Mouse (Mus musculus) layer of hippocampus, postnatal 10 days (tissue): ENCODE results near the gene Olfr332. TPM values are rescaled to one million over a fixed set of nuclear protein-coding genes. Genes with fewer than 3 reads are reported as not detected.
A peak's percentile ranks its signal among the peaks of the same experiment; 100 is the strongest.
"Not testable (repeated sequence)": the region's sequence is repeated elsewhere in the genome, so short reads cannot be mapped to it uniquely, and the experiment has no call there.

Experiments used
- DNase-seq, 2 experiments: peaks; one replicate each; pipeline ENCODE4 v3.0.0; 2021; ENCODE audit warnings: low spot score in 2 of 2
- long read RNA-seq: library from polyadenylated mRNA; stranded (forward); transcript quantifications from one replicate; pipeline ENCODE4 v2.0.0, GENCODE M21; 2023
- total RNA-seq, 2 experiments: library from RNA; stranded (reverse); gene quantifications; 2 replicates each; pipeline ENCODE4 v1.2.3; 2021

Olfr332 gene
- not detected for total RNA-seq
- long read RNA-seq = 0 reads

DNA sequence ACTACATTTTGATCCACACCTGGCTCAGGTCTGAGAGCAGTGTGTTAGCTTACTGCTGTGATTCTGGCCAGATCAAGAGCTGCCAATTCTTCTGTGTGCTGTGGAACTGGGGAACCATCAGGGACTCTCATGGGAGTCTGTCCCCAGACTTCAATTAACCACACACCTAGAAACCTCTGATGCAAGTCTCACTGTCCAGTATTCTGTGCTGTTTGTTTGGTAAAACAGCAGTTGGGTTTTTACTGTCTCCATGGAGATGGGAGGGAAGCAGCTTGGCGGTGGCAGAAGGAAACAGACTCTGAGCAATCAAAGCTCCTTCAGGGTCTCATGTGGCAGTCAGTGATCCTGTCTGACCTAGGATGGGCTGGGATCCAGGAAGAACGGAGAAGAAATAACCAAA lies at the start of gene Olfr332:
Olfr332 (minus strand) TSS at position 101 of the 400 bp plus-strand sequence.
- no peak for DNase-seq

DNA sequence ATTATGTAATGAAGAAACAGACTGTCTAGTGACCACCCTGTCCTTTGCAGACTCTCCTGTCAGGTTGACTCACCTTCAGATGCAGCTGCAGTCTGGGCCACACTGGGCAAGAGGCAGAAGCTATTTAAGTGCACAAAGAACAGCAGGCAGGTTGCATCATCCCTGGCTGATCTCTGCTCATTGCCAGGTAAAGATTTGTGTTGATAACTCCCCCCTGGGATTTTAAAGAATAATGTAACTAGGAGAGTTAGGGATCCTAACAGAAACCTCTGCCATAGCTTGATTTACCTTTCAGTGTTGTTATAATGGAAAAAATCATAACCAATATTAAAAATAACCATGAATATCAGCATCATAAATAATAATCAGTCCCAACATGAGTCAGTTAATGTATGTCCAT lies 42.4 kb upstream of the Olfr332 start, which contains the start of gene Olfr330:
Olfr330 (minus strand) TSS at position 101 of the 400 bp plus-strand sequence.
- not testable (repeated sequence) for DNase-seq

DNA sequence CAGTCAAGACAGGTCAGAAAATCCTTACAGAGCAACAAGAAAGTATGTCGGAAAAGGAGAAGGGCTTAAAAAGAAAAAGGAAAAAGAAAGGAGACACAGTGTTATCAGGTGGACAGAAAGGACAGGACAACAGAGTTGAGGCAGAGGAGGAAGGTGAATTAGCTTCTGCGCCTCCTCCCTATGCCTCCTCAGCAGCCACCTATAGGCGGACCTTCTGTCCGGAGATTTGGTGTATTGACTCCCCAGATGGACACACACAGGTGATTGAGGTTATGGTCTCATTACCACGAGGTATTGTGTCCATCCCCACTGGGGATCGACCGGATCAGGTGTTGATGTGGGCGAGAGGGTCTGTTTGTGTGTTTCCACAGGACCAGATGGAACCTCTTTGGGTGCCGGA lies 27.4 kb upstream of the Olfr332 start:
- peak; percentile 10 to 17 for DNase-seq

DNA sequence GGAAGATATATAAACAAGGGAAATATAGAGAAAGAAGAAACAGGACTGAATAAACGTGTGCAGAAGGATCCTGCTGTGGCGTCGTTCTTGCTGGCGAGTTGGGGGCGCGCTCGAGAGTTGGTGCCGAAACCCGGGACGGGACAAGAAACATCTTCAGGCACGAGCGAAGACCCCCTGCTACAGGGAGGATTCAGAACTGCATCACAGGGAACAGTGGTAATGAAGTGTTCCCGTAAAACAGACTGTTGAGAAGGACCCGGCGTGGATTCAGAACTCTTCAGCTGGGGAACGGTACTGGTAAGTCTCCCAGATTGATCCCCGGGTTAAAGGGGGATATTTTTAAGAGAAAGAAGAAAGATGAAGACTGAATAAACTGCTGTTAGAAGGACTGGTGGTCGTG lies 26.6 kb upstream of the Olfr332 start:
- peak; percentile 63 to 74 for DNase-seq

DNA sequence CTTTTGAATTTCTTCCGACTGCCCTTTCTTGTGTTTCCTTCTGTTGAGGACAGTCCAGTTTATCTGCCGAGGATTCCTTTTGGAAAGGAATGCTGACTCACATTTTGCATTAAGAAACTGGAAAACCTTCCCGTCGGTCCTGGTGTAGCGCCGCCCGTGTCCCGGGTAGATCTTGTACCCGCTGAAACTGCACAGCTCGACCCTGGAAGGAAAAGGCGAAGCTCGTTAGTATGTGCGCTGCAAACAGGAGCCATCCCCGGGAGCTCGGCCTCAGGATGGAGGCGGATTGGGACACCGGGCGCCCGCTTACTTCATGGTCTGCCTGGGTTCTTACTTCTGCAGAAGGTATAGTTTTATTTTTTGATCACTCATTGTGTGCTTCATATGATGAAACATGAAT lies 16.7 kb upstream of the Olfr332 start:
- DNase-seq = not testable (repeated sequence)

DNA sequence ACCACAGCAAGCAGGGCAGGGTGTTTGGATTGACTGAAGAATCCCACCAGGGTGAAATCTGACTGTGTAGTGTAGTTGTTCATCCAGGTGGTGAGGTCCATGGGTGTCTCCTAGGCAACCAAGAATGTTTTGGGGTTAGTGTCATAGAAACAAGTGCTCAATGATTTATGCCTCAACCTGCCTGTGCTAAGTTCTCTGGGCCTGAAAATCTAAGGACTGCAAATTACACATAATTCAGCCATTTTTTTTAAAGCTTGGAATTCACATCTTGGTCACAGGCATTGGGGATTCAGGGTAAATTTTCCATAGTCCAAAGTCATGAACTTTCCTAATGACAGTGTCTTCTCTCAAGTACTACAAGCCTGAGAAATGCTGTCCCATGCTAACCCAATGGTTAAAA lies 10.1 kb upstream of the Olfr332 start, which contains the start of gene Olfr331:
Olfr331 (minus strand) TSS at position 101 of the 400 bp plus-strand sequence.
- DNase-seq = not testable (repeated sequence)

DNA sequence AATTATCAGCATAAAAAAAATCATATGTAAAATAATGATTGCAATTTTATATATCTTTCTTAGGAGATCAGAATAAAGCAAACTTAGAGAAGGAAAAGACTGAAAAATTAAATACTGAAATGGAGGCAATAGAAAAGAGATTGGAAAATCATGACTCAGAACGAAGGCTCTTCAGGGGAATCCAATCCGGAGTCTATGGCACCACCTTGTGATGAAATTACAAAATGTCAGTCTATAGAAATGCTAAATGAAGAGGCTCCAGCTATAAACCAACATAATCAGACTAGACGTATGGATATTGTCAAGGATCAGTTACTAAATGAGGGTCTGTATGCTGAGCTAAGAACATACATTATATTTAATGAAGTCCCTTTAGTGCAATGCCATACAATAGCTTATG lies 6.9 kb upstream of the Olfr332 start:
- DNase-seq = no peak

DNA sequence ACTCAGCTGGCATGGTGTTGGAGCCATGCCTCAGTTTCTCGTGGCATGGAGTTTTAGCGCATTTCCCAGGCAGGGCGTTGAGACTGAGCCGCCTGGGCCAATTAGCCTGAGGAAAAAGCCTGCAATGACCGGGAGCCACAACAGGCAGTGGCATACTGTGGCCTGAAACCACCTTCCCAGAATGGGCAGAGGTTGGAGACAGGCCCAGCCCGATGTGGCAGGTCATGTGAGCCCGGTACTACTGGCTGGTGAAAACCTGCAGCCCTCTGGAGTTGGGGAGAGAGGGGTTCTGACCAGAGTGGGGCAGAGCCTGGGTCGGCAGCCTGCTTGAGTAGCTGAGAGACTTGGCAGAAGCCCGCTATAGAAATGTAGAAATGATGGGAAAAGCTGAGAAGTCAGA lies 6.4 kb upstream of the Olfr332 start:
- no peak for DNase-seq

DNA sequence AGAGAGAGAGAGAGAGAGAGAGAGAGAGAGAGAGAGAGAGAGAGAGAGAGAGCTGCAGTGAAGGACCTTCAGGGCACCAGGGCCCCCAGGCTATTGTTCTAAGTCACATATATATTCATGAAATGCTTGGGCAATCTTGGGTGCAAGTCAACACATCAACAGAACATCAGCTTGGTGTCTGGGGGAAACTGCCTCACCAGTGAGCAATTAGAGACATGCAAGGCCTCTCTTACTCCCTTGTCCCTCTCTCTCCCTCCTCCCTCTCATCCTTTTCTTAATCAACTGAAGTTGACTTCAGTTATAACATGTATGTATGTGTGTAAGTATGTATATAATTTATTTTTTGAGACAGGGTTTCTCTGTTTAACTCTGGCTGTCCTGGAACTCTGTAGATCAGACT lies 30.2 kb downstream of the Olfr332 start, which contains the start of gene Olfr30:
Olfr30 (minus strand) TSS at position 101 of the 400 bp plus-strand sequence.
- no peak for DNase-seq

DNA sequence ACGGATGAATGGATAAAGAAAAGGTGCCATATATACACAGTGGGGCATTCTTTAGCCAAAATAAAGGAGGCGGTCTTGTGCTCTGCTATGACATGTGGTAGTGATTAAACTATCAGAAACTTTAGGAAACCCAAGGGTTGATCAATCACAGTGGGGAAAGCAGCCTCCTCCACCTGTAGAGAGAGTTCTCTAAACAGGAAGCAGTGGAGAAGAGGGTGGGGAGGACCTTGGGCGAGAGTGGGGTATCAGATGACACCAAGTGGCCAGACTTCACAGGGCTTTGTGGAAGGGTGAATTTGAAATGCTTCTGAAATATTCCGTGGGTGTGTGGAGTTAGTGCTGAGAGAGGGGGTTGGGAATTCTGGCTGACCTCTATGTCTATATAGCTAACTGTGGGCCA lies 38.8 kb downstream of the Olfr332 start:
- DNase-seq = no peak

DNA sequence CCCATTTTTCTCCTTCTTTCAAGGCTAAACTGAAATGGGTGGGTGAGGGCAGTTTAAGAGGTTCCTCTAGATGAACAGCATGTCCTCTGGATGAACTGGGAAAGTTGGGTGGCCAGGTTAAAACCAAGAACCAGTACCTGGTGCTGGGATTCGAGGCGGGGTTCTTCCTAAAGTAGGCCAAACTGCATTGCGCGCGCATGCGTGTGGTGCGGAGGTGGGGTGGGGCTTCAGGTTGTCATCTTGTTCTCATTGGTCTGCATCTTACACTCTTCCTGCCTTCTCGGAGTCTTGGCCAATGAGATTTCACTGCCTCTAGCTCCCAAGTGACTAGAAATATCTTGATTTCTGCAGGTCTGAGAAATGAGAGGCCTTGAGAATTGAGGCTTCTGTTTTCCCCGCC lies 39.6 kb downstream of the Olfr332 start, which contains the start of gene Lypd9:
Lypd9 (minus strand) TSS at position 165 of the 400 bp plus-strand sequence.
- DNase-seq = no peak

Other genes with a start within 250 kb of the Olfr332 start
- gene 4930438A08Rik, start 217.8 kb downstream of the Olfr332 start, total RNA-seq = not detected
- 10 to 100 TPM; 17.7 to 23.5 TPM for gene Zfp692, start 185.5 kb downstream of the Olfr332 start, total RNA-seq
- gene Zfp672, start 162.2 kb downstream of the Olfr332 start, total RNA-seq = 10 to 100 TPM; 43.0 to 51.1 TPM
- 10 to 100 TPM; 59.5 to 64.3 TPM for gene Sh3bp5l, start 161.8 kb downstream of the Olfr332 start, total RNA-seq
- not detected for gene Lypd8, start 113.5 kb downstream of the Olfr332 start, total RNA-seq
- not detected for gene 1810065E05Rik, start 71.4 kb downstream of the Olfr332 start, total RNA-seq
- not detected for gene Gm12253, start 60.0 kb downstream of the Olfr332 start, total RNA-seq
- gene Lypd9, start 39.6 kb downstream of the Olfr332 start, total RNA-seq = not detected
- gene Olfr30, start 30.3 kb downstream of the Olfr332 start, total RNA-seq = not detected
- gene Olfr331, start 10.0 kb upstream of the Olfr332 start, total RNA-seq = not detected
- not detected for gene Olfr330, start 42.3 kb upstream of the Olfr332 start, total RNA-seq
- gene Olfr329-ps, start 53.9 kb upstream of the Olfr332 start, total RNA-seq = not detected
- gene Olfr328, start 63.1 kb upstream of the Olfr332 start, total RNA-seq = under 1 TPM; 0.11 to 0.23 TPM
- gene Olfr224, start 78.0 kb upstream of the Olfr332 start, total RNA-seq = not detected
- not detected for gene Olfr325, start 85.2 kb upstream of the Olfr332 start, total RNA-seq
- not detected for gene Olfr324, start 102.6 kb upstream of the Olfr332 start, total RNA-seq
- not detected for gene 2210407C18Rik, start 123.5 kb upstream of the Olfr332 start, total RNA-seq
- gene Olfr323, start 137.9 kb upstream of the Olfr332 start, total RNA-seq = not detected
- gene Trim58, start 147.9 kb upstream of the Olfr332 start, total RNA-seq = under 1 TPM in 1 of 2 experiments, not detected in 1; 0.20 TPM
- not detected for gene Olfr322, start 166.2 kb upstream of the Olfr332 start, total RNA-seq
- not detected for gene Olfr320, start 188.5 kb upstream of the Olfr332 start, total RNA-seq
- not detected for gene Olfr319, start 206.6 kb upstream of the Olfr332 start, total RNA-seq
- under 1 TPM in 1 of 2 experiments, not detected in 1; 0.16 TPM for gene Olfr318, start 231.5 kb upstream of the Olfr332 start, total RNA-seq
- gene Olfr317, start 246.7 kb upstream of the Olfr332 start, total RNA-seq = under 1 TPM in 1 of 2 experiments, not detected in 1; 0.49 TPM